Comparison of ENCODE assay signal across 8 mouse cellular contexts in genomic region chr5:99504349-99504830, GRCm38 (mm10).
DNase-seq lines count a peak whose midpoint lies in the region; ATAC-seq and TF ChIP-seq lines count a peak whose summit lies in the region.

No protein-coding gene starts in this region.

- H3K9me3 ChIP-seq in CH12.LX (replicated peaks; ENCODE audit: low read length): no peaks in the 10 kb centered on the region
- H3K9me3 ChIP-seq in embryonic facial prominence, embryonic 12.5 days: no peaks in the 10 kb centered on the region

- peak; percentile 12 for TF ChIP-seq RAD21 in CH12.LX (IDR thresholded peaks at IDR 0.05; ENCODE audit: low read depth, low read length)

- DNase-seq in gastrocnemius, adult 2 months: peak; percentile 24
- DNase-seq in gastrocnemius, adult 18-20 months (ENCODE audit: low spot score): no peak
- DNase-seq in CH12.LX (ENCODE audit: extremely low read depth): no peak
- peak; percentile 58 for DNase-seq in layer of hippocampus, adult 9-11 months
- DNase-seq in thymus, postnatal 0 days (ENCODE audit: low spot score): no peak

- H3K27me3 ChIP-seq in CH12.LX (replicated peaks): no peaks in the 10 kb centered on the region
- H3K27me3 ChIP-seq in embryonic facial prominence, embryonic 12.5 days: no peaks in the 10 kb centered on the region

- TF ChIP-seq EP300 in CH12.LX (IDR thresholded peaks at IDR 0.05; ENCODE audit: low read length): no peak

- WGBS in embryonic facial prominence, embryonic 12.5 days: 76% methylated on average over 9 of the region's 9 CpGs

- in situ Hi-C loops in CH12.LX (cut with MboI; ENCODE audit: low pct_ligation_motif_present, low pct_unique_long_range_greater_than_20kb, low sequenced_read_pairs): no loop called here

- H3K4me3 ChIP-seq in gastrocnemius, adult 2 months: no peak overlapping the region
- no peak overlapping the region for H3K4me3 ChIP-seq in CH12.LX (replicated peaks in 1 of 3; ENCODE audit: low read depth in 2 of 3, low read length in 2 of 3, poor library complexity in 1 of 3)
- H3K4me3 ChIP-seq in embryonic facial prominence, embryonic 12.5 days: no peak overlapping the region

- dilution Hi-C loops in CH12.LX (cut with MboI; ENCODE audit: extremely low pct_ligation_motif_present, extremely low pct_unique_long_range_greater_than_20kb, low sequenced_read_pairs): no loop called here

- H3K27ac ChIP-seq in gastrocnemius, adult 2 months: no peak overlapping the region
- no peak overlapping the region for H3K27ac ChIP-seq in CH12.LX (ENCODE audit: insufficient read depth, low read depth)
- H3K27ac ChIP-seq in embryonic facial prominence, embryonic 12.5 days: no peak overlapping the region

- peak; percentile 52; the same call in 1 of the 2 replicates for ATAC-seq in embryonic facial prominence, embryonic 12.5 days (ENCODE audit: insufficient number of reproducible peaks, insufficient read depth, low FRiP score, low TSS enrichment)
- ATAC-seq in neutrophil, adult 5-6 weeks (ENCODE audit: extremely low read depth, insufficient number of reproducible peaks, low FRiP score, poor library complexity, severe bottlenecking): 0 out of 2 replicates have a peak, but pooled peaks have one; percentile 22
- no peak for ATAC-seq in monocyte, adult 5-6 weeks (replicated peaks; ENCODE audit: insufficient number of reproducible peaks, low FRiP score, low TSS enrichment, poor library complexity, severe bottlenecking)

- peaks cover 0 to 4% of the 10 kb centered on the region in 2 experiments; a peak in 1 of 4 replicates for H3K4me1 ChIP-seq in CH12.LX (ENCODE audit: control insufficient read depth in 1 of 2, insufficient read depth in 2 of 2)
- no peaks in the 10 kb centered on the region for H3K4me1 ChIP-seq in embryonic facial prominence, embryonic 12.5 days

- TF ChIP-seq POLR2A in CH12.LX (IDR thresholded peaks at IDR 0.05; ENCODE audit: low read depth, low read length): no peak

- no peak overlapping the region for H3K9ac ChIP-seq in CH12.LX (ENCODE audit: insufficient read depth, low read depth)
- H3K9ac ChIP-seq in embryonic facial prominence, embryonic 12.5 days: no peak overlapping the region

- TF ChIP-seq CTCF in gastrocnemius, adult 2 months (IDR thresholded peaks at IDR 0.05): no peak
- no peak for TF ChIP-seq CTCF in CH12.LX (conservative IDR thresholded peaks at IDR 0.05 in 1 of 2, IDR thresholded peaks at IDR 0.05 in 1 of 2; ENCODE audit: low read depth in 2 of 2, low read length in 2 of 2)

- no peaks in the 10 kb centered on the region for H3K79me2 ChIP-seq in CH12.LX (replicated peaks; ENCODE audit: control insufficient read depth, extremely low read depth, insufficient read depth, poor library complexity, severe bottlenecking)

- intact Hi-C loops in gastrocnemius, adult 2 months (cut with DNase I): no loop called here

- no peak overlapping the region for H3K4me2 ChIP-seq in CH12.LX (ENCODE audit: insufficient read depth, low read depth, poor library complexity, severe bottlenecking)
- no peak overlapping the region for H3K4me2 ChIP-seq in embryonic facial prominence, embryonic 12.5 days (replicated peaks)

- H3K36me3 ChIP-seq in CH12.LX (replicated peaks in 1 of 2; ENCODE audit: control insufficient read depth in 1 of 2, insufficient read depth in 1 of 2, low read length in 1 of 2): no peaks in the 10 kb centered on the region
- H3K36me3 ChIP-seq in embryonic facial prominence, embryonic 12.5 days: no peaks in the 10 kb centered on the region

TF ChIP-seq in CH12.LX, 34 proteins besides CTCF, POLR2A, EP300 and RAD21:
- TF ChIP-seq E2F4 (IDR thresholded peaks at IDR 0.05; ENCODE audit: insufficient replicate concordance, low read depth, low read length): no peak
- TF ChIP-seq CHD1 (IDR thresholded peaks at IDR 0.05; ENCODE audit: low read depth, low read length): no peak
- no peak for TF ChIP-seq MAFK (IDR thresholded peaks at IDR 0.05; ENCODE audit: insufficient replicate concordance, low read length)
- no peak for TF ChIP-seq ZMIZ1 (IDR thresholded peaks at IDR 0.05; ENCODE audit: low read depth, low read length)
- no peak for TF ChIP-seq CHD2 (IDR thresholded peaks at IDR 0.05; ENCODE audit: low read length)
- TF ChIP-seq POLR2AphosphoS2 (IDR thresholded peaks at IDR 0.05; ENCODE audit: low read depth, low read length): no peak
- no peak for TF ChIP-seq MAX (IDR thresholded peaks at IDR 0.05; ENCODE audit: low read length)
- no peak for TF ChIP-seq TBP (conservative IDR thresholded peaks at IDR 0.05; ENCODE audit: low read depth, low read length)
- no peak for TF ChIP-seq PAX5 (IDR thresholded peaks at IDR 0.05; ENCODE audit: low read length)
- TF ChIP-seq JUND (conservative IDR thresholded peaks at IDR 0.05; ENCODE audit: low read depth, low read length): no peak
- TF ChIP-seq USF2 (conservative IDR thresholded peaks at IDR 0.05; ENCODE audit: low read depth, low read length): no peak
- no peak for TF ChIP-seq BHLHE40 (IDR thresholded peaks at IDR 0.05; ENCODE audit: low read depth, low read length)
- no peak for TF ChIP-seq ZKSCAN1 (IDR thresholded peaks at IDR 0.05; ENCODE audit: borderline replicate concordance, low read depth, low read length)
- no peak for TF ChIP-seq NELFE (IDR thresholded peaks at IDR 0.05; ENCODE audit: low read depth, low read length)

Comparison
In these comparisons a context has a peak if more than half of its experiments do, and no peak if none do; other contexts are left out.
1. DNase-seq: peak in gastrocnemius, adult 2 months (single experiment) and layer of hippocampus, adult 9-11 months (single experiment); none in gastrocnemius, adult 18-20 months (single experiment), CH12.LX (single experiment) and thymus, postnatal 0 days (single experiment).